Mouse (Mus musculus) liver, embryonic 13.5 days (tissue): ENCODE data around the gene Sart1. TPM values are rescaled to one million over a fixed set of nuclear protein-coding genes. Genes with fewer than 3 reads are reported as not detected.

Source experiments
- ATAC-seq: fragments of 200-750 bp; cut with Nextera tagmentation; 2 replicates; pipeline ENCODE4 v1.8.0; 2017; ENCODE audit warnings: low read depth, mild to moderate bottlenecking, moderate number of reproducible peaks, moderate library complexity
- DNase-seq: peaks from one replicate; pipeline ENCODE4 v3.0.0; 2022
- H3K27ac ChIP-seq: fragments of 300-500 bp; sonication (generic); 2 replicates; pipeline ENCODE4 v1.5.1; 2015; ENCODE audit warnings: moderate library complexity, mild to moderate bottlenecking, inconsistent platforms
- H3K27me3 ChIP-seq: fragments of 300-500 bp; sonication (generic); 2 replicates; pipeline ENCODE4 v1.6.1; 2015; ENCODE audit warnings: mild to moderate bottlenecking, inconsistent platforms
- H3K36me3 ChIP-seq: fragments of 300-500 bp; sonication (generic); 2 replicates; pipeline ENCODE4 v1.6.1; 2015; ENCODE audit warnings: mild to moderate bottlenecking, inconsistent platforms
- H3K4me1 ChIP-seq: fragments of 300-500 bp; sonication (generic); replicated peaks from 2 replicates; pipeline ENCODE4 v1.6.1; 2015; ENCODE audit warnings: inconsistent platforms
- H3K4me2 ChIP-seq: fragments of 300-500 bp; sonication (generic); 2 replicates; pipeline ENCODE4 v1.6.1; 2015; ENCODE audit warnings: inconsistent platforms, mild to moderate bottlenecking, moderate library complexity
- H3K4me3 ChIP-seq: fragments of 300-500 bp; sonication (generic); replicated peaks from 2 replicates; pipeline ENCODE4 v1.5.1; 2015; ENCODE audit warnings: mild to moderate bottlenecking, inconsistent platforms
- H3K9ac ChIP-seq: fragments of 300-500 bp; sonication (generic); 2 replicates; pipeline ENCODE4 v1.6.1; 2015; ENCODE audit warnings: mild to moderate bottlenecking, inconsistent platforms
- H3K9me3 ChIP-seq: fragments of 300-500 bp; sonication (generic); replicated peaks from 2 replicates; pipeline ENCODE4 v1.6.1; 2016; ENCODE audit warnings: inconsistent platforms
- WGBS: fragments of 180-500 bp; shearing (Covaris S2); methylation state at CpG from one replicate; pipeline ENCODE4 v1.1.7; 2015; ENCODE audit not compliant: insufficient replicate concordance; 5-methylcytosine and 5-hydroxymethylcytosine counted together
- polyA plus RNA-seq: library from polyadenylated mRNA; unstranded; fragments of >200 nt; fragmentation: Nextera tagmentation; extraction: Ambion mirVana; gene quantifications from 2 replicates; pipeline ENCODE4 v1.2.1, GENCODE M21; 2015

Gene Sart1
- polyA plus RNA-seq, 1 experiment from 2014 or later = 35.1 TPM

GRCm38 (mm10) chr19:5394168-5394567 is 5.7 kb upstream of the Sart1 start:
- Histone ChIP-seq H3K36me3 (no peaks in the 10 kb centered on the region), H3K4me2 (no peak overlapping the region), H3K27ac (no peak overlapping the region), H3K9me3 (no peaks in the 10 kb centered on the region), H3K4me1 (peaks cover 21% of the 10 kb centered on the region), H3K27me3 (no peaks in the 10 kb centered on the region), H3K9ac (no peak overlapping the region), H3K4me3 (no peak overlapping the region)
- DNase-seq (no peak), ATAC-seq (no peak)
- 63% methylated on average over 10 of the region's 10 CpGs for WGBS

DNA sequence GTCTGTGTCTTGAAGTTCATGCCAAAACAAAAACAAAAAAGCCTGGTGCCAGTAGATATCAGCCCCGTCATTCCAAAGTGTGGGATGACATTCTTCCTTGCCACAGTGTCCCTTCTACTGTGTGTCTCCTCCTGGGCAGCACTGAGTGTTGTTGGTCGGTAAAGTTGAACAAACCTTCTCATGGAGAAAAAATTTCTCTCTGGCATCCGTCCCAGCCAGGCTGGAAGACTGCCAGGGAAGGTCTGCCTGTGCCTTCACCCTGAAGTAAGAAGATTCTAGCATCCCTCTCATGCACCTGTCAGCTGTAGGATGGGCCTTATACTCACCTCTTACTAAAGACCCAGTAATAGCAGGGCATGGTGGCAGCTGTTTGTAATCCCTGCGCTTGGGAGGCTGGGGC is 4.4 kb upstream of the Sart1 start:
- H3K27me3 ChIP-seq = no peaks in the 10 kb centered on the region
- 68% methylated on average over 4 of the region's 4 CpGs for WGBS
- no peak overlapping the region for H3K4me2 ChIP-seq
- H3K9me3 ChIP-seq = no peaks in the 10 kb centered on the region
- DNase-seq (no peak), ATAC-seq (no peak)
- no peak overlapping the region for H3K4me3 ChIP-seq
- no peak overlapping the region for H3K27ac ChIP-seq
- peaks cover 26% of the 10 kb centered on the region for H3K4me1 ChIP-seq
- no peaks in the 10 kb centered on the region for H3K36me3 ChIP-seq
- H3K9ac ChIP-seq = no peak overlapping the region

DNA sequence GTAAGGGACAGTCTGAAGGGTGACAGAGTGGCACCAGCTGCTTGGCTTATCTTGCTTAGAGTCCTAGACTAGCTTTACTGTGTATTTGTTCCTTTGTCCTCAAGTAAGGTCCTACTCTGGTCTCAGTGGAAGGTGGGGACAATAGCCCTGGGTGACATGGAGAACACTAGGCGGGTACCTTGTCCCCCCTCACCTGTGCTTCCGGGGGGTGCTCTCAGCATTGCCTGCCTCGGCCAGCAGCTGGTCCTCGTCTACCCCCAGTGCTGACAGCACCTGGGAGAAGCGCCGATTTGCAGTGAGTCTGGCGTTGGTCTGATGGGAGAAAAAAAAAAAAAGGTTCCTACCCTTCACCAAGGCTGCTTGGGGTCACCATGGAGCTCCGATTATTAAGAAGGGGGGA is 1.9 kb upstream of the Sart1 start:
- Histone ChIP-seq H3K27me3 (no peaks in the 10 kb centered on the region), H3K36me3 (peaks cover 13% of the 10 kb centered on the region), H3K27ac (peak overlapping the region; percentile 90), H3K4me2 (peak overlapping the region; percentile 91), H3K4me3 (peak overlapping the region; percentile 100), H3K4me1 (peaks cover 48% of the 10 kb centered on the region), H3K9me3 (no peaks in the 10 kb centered on the region), H3K9ac (peak overlapping the region; percentile 96)
- 67% methylated on average over 8 of the region's 8 CpGs for WGBS
- DNase-seq (no peak), ATAC-seq (no peak)

DNA sequence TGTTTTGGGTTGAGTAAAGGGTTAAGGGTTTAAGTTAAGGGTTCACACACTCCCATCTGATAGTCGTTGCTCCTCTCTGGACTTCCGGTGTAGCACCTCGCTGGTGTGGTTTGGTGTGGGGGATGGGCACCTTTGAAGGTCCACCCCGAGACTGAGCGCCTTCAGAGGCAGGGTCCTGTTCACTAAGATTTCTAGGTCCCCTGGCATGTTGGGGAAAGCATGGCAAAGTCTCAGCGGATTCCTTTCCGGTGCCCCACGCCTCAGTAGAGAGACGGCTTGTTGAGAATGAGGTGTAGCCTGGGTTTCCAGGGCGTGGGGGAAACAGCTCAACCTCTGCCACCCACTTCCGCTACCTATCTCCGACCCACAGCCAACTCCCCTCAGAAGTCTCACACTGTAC is 1.1 kb upstream of the Sart1 start:
- Histone ChIP-seq H3K9ac (peak overlapping the region; percentile 96), H3K9me3 (no peaks in the 10 kb centered on the region), H3K4me1 (peaks cover 50% of the 10 kb centered on the region), H3K36me3 (peaks cover 20% of the 10 kb centered on the region), H3K4me2 (peak overlapping the region; percentile 91), H3K4me3 (peak overlapping the region; percentile 100), H3K27me3 (no peaks in the 10 kb centered on the region), H3K27ac (peak overlapping the region; percentile 90)
- DNase-seq (peak; percentile 63), ATAC-seq (peak; percentile 47)
- WGBS = 3% methylated on average over 12 of the region's 12 CpGs

GRCm38 (mm10) chr19:5388011-5388441 is 477 bp downstream of the Sart1 start:
- Histone ChIP-seq H3K4me3 (peak overlapping the region; percentile 100), H3K9me3 (no peaks in the 10 kb centered on the region), H3K4me1 (peaks cover 50% of the 10 kb centered on the region), H3K9ac (peak overlapping the region; percentile 96), H3K27me3 (no peaks in the 10 kb centered on the region), H3K4me2 (peak overlapping the region; percentile 91), H3K36me3 (peaks cover 36% of the 10 kb centered on the region), H3K27ac (peak overlapping the region; percentile 86)
- WGBS = under 1% methylated on average over 43 of the region's 43 CpGs
- peak; percentile 43 for ATAC-seq
- DNase-seq = peak; percentile 42

DNA sequence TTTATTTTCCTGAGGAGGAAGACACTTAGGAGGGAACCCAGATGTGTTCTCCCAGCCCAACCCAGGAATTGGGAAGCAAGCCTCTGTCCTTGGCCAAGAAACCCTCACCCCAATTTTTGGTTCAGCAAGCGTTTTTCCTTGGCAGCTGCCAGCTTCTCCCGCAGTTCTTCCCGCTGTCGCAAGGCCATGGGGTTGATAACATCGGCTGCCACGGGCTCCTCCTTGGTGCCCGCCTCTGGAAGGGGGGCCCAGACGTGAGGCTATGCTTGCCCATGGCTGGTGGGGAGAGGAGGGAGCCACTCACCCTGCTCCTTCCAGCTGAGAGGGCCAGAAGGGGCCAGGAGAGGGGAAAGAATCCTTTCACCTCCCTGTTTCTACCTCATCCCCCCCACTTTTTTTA is 3.8 kb downstream of the Sart1 start:
- H3K36me3 ChIP-seq = peaks cover 70% of the 10 kb centered on the region
- no peak overlapping the region for H3K4me3 ChIP-seq
- H3K9ac ChIP-seq = no peak overlapping the region
- peaks cover 35% of the 10 kb centered on the region for H3K4me1 ChIP-seq
- ATAC-seq (no peak), DNase-seq (no peak)
- no peaks in the 10 kb centered on the region for H3K9me3 ChIP-seq
- H3K4me2 ChIP-seq = no peak overlapping the region
- H3K27ac ChIP-seq = no peak overlapping the region
- no peaks in the 10 kb centered on the region for H3K27me3 ChIP-seq
- WGBS = 81% methylated on average over 8 of the region's 8 CpGs

GRCm38 (mm10) chr19:5383326-5383725 is 5.2 kb downstream of the Sart1 start:
- WGBS = 89% methylated on average over 12 of the region's 12 CpGs
- H3K9me3 ChIP-seq = no peaks in the 10 kb centered on the region
- H3K4me3 ChIP-seq = no peak overlapping the region
- H3K4me2 ChIP-seq = no peak overlapping the region
- H3K36me3 ChIP-seq = peaks cover 83% of the 10 kb centered on the region
- H3K9ac ChIP-seq = no peak overlapping the region
- peaks cover 26% of the 10 kb centered on the region for H3K4me1 ChIP-seq
- no peaks in the 10 kb centered on the region for H3K27me3 ChIP-seq
- H3K27ac ChIP-seq = no peak overlapping the region
- DNase-seq = no peak
- ATAC-seq = no peak

- H3K4me3 ChIP-seq = no peak overlapping the region
- ATAC-seq = no peak
- H3K27ac ChIP-seq = no peak overlapping the region
- H3K27me3 ChIP-seq = no peaks in the 10 kb centered on the region
- no peaks in the 10 kb centered on the region; the same call in 1 of the 2 replicates for H3K4me1 ChIP-seq
- H3K9ac ChIP-seq = no peak overlapping the region
- WGBS = 68% methylated on average over 1 of the region's 1 CpGs
- H3K9me3 ChIP-seq = no peaks in the 10 kb centered on the region
- H3K4me2 ChIP-seq = no peak overlapping the region
- no peak for DNase-seq
- peaks cover 63% of the 10 kb centered on the region for H3K36me3 ChIP-seq
Observed at GRCm38 (mm10) chr19:5377446-5377845, 11.1 kb downstream of the Sart1 start.

- 60% methylated on average over 4 of the region's 4 CpGs for WGBS
- Histone ChIP-seq H3K36me3 (peaks cover 60% of the 10 kb centered on the region), H3K9ac (no peak overlapping the region), H3K27ac (no peak overlapping the region), H3K9me3 (no peaks in the 10 kb centered on the region), H3K27me3 (no peaks in the 10 kb centered on the region), H3K4me3 (no peak overlapping the region), H3K4me1 (no peaks in the 10 kb centered on the region; the same call in 1 of the 2 replicates), H3K4me2 (no peak overlapping the region)
- DNase-seq (no peak), ATAC-seq (no peak)
Observed at GRCm38 (mm10) chr19:5374748-5375147, 13.8 kb downstream of the Sart1 start.

DNA sequence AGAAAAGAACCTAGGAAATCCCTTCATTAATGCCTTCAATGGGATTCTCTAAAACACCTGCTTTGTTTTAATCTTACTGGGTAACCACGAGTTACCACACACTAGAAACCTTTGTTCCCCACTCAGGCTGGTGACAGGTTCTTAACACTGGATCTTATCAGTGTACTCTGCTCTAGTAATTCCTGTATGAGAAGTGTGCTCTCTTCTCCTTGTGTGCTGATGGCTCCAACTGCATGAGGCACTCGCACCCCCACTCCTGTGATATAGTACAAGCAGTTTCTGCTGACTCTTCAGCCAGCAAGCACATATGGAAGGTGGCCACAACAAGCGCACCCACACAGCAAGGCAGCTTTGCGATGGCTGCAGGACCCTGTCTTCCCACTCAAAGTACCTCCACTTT is 14.3 kb downstream of the Sart1 start:
- 72% methylated on average over 4 of the region's 4 CpGs for WGBS
- no peak overlapping the region for H3K9ac ChIP-seq
- H3K36me3 ChIP-seq = peaks cover 60% of the 10 kb centered on the region
- no peak overlapping the region for H3K4me3 ChIP-seq
- H3K4me2 ChIP-seq = no peak overlapping the region
- DNase-seq = no peak
- ATAC-seq = no peak
- no peaks in the 10 kb centered on the region; the same call in 1 of the 2 replicates for H3K4me1 ChIP-seq
- H3K27ac ChIP-seq = no peak overlapping the region
- H3K9me3 ChIP-seq = no peaks in the 10 kb centered on the region
- H3K27me3 ChIP-seq = no peaks in the 10 kb centered on the region

DNA sequence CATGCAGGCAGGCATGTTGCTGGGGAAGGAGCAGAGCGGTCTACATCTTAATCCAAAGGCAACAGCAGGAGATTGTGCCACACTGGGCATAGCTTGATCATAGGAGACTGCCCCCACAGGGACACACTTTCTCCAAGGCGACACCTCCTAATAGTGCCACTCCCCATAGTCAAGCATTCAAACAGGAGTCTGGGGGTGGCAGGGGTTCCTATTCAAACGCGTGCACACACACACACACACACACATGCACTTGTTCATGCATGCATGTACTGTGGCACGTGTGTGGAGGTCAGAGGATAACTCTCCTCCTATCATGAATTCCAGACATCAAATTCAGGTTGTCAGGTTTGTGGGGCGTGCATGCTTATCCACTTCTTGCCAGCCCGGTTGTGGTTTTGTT is 15.8 kb downstream of the Sart1 start:
- peaks cover 12% of the 10 kb centered on the region for H3K4me1 ChIP-seq
- H3K27ac ChIP-seq = no peak overlapping the region
- DNase-seq = no peak
- H3K27me3 ChIP-seq = no peaks in the 10 kb centered on the region
- WGBS = 81% methylated on average over 7 of the region's 7 CpGs
- H3K4me2 ChIP-seq = no peak overlapping the region
- peaks cover 60% of the 10 kb centered on the region for H3K36me3 ChIP-seq
- no peaks in the 10 kb centered on the region for H3K9me3 ChIP-seq
- no peak overlapping the region for H3K4me3 ChIP-seq
- no peak for ATAC-seq
- no peak overlapping the region for H3K9ac ChIP-seq

GRCm38 (mm10) chr19:5370932-5371331 is 17.6 kb downstream of the Sart1 start:
- no peak for ATAC-seq
- Histone ChIP-seq H3K36me3 (peaks cover 50% of the 10 kb centered on the region), H3K27me3 (no peaks in the 10 kb centered on the region), H3K27ac (no peak overlapping the region), H3K4me1 (peaks cover 18% of the 10 kb centered on the region), H3K9ac (no peak overlapping the region), H3K4me3 (no peak overlapping the region), H3K9me3 (no peaks in the 10 kb centered on the region), H3K4me2 (no peak overlapping the region)
- 78% methylated on average over 3 of the region's 3 CpGs for WGBS
- no peak for DNase-seq
